Mouse (Mus musculus) CH12.LX (cell line): Measurements from ENCODE around the gene Gm49384.
"Not testable (repeated sequence)": the region's sequence is repeated elsewhere in the genome, so short reads cannot be mapped to it uniquely, and the experiment has no call there.

ENCODE experiments used
- CTCF ChIP-seq, 2 experiments: IDR thresholded peaks in 1 of 2; conservative IDR thresholded peaks in 1 of 2; 2 replicates each; pipeline ENCODE4 v1.5.1; 2011 to 2012; ENCODE audit warnings: low read depth in 2 of 2, low read length in 2 of 2, improper control_type of control experiment in 1 of 2, inconsistent platforms in 1 of 2, mild to moderate bottlenecking in 1 of 2, moderate library complexity in 1 of 2
- EP300 ChIP-seq: IDR thresholded peaks from 2 replicates; pipeline ENCODE4 v1.6.1; 2011; ENCODE audit warnings: low read length, improper control_type of control experiment
- JUN ChIP-seq: IDR thresholded peaks from 2 replicates; pipeline ENCODE4 v1.6.1; 2011; ENCODE audit warnings: low read depth, mild to moderate bottlenecking, low read length, improper control_type of control experiment, moderate library complexity; ENCODE audit not compliant: insufficient read depth
- ZNF384 ChIP-seq: IDR thresholded peaks from 2 replicates; pipeline ENCODE4 v1.6.1; 2012; ENCODE audit warnings: low read depth, low read length, improper control_type of control experiment, inconsistent platforms

DNA sequence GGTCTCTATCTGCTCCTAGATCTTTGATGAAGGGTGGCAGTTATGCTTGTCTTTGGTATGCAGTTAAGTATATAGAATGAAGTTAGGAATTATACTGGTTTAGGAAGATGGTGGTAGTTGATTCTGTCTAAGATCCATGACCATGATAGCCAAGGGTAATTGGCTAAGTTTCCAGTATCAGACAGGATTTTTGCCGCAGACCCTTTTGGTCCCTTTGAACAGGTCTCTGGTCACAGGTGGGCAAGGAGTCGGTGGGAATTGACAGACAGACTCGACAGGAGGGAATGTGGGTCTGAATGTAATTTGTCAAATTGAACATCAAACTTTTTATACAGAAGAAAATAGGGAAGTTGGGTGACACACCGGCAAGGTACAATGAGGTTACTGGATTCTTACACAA, 40.5 kb downstream of the Gm49384 start:
- TF ChIP-seq CTCF (conservative IDR thresholded peaks at IDR 0.05 in 1 of 2, IDR thresholded peaks at IDR 0.05 in 1 of 2; ENCODE audit: low read depth in 2 of 2, low read length in 2 of 2); JUN; EP300; ZNF384: not testable (repeated sequence)
